Mouse (Mus musculus) E14TG2a.4 (cell line): ENCODE measurements at regions not wholly inside any gene's neighbourhood (a gene's known extent, or its start where the extent isn't known, plus 50 kb on each side); places are given as distances from the start of the nearest gene placed in this dataset.

Experiments used
- CTCF ChIP-seq: conservative IDR thresholded peaks from 2 replicates; pipeline ENCODE4 v1.5.1; 2014; ENCODE audit warnings: low read length
- NANOG ChIP-seq: IDR thresholded peaks from 2 replicates; pipeline ENCODE4 v1.6.1; 2014; ENCODE audit warnings: borderline replicate concordance, low read length, mixed read lengths
- POU5F1 ChIP-seq: IDR thresholded peaks from 2 replicates; pipeline ENCODE4 v1.6.1; 2014; ENCODE audit warnings: low read length, borderline replicate concordance

DNA sequence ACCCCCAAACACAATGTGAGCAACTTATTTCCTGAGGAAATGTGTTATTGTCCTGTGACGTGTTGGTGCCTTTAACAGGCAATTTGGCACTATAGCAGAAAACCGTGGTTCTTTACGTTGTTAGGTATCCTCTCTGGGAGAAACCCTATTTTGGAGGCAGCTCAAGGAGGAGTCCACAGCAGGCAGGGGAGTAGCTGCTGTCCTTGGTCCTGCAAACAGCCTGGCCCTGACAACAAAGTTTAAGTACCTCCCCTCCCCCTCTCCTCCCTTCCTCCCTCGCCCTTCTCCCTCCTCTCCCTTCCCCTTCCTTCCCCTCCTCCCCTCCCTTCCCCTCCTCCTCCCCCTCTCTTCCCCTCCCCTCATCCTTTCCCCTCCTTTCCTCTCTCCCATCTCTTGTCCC is 89.1 kb upstream of the Sorcs3 start:
- TF ChIP-seq CTCF = no peak
- TF ChIP-seq POU5F1 = no peak
- TF ChIP-seq NANOG = no peak
